Mouse (Mus musculus): ENCODE results near the gene Tceanc2.
"Not testable (repeated sequence)": the region's sequence is repeated elsewhere in the genome, so short reads cannot be mapped to it uniquely, and the experiment has no call there.

The Tceanc2 gene

DNA sequence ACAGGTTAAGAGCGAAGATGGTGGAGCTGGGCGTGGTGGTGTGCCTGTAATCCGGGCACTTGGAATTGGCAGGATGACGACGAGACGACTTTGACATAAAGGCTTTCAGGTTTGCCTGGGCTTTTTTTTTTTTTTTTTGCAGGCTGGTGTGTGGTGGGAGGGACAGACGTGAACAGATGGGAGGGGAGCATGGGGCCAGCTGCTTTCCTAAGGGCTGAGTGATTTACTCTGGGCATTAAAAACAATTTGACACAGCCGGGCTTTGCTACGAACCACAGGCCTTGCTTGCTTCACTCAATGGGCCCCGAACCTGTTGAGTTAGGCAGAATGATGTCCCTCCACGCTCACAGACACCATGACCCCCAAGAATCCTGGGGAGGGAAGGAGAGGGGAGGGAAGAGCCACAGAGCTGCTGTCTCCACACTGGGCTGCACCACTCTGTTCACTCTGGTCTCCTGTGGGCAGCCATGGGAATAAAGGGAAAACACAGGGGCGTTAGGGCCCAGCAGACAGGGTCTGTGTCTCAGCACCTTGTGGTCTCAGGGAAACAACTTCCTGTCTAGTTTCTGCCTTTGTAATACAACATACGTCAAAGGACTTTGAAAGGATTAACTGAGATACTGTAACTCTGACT, 51.9 kb downstream of the Tceanc2 start:
- no peak for DNase-seq (ENCODE audit: inconsistent ontology term)

DNA sequence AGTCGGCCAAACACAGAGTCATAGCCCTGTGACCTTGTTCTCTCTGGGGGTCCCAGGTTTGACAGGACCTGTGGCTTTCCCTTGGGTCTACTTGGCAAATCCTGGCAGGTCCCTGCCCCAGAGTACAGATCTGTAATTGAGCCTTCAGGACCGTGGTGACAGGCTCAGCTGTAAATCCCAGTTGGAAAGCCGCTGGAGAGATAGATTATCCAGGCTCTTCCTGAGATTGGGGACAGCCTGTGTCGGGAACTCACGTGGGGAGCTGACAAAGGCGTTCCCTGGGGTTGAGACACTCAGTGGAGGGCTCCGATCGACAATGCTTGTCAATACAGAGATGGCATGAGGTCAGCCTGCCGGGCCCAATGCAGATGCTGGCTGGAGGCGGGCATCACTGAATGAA, 52.5 kb downstream of the Tceanc2 start:
- no peak for DNase-seq (ENCODE audit: inconsistent ontology term)

DNA sequence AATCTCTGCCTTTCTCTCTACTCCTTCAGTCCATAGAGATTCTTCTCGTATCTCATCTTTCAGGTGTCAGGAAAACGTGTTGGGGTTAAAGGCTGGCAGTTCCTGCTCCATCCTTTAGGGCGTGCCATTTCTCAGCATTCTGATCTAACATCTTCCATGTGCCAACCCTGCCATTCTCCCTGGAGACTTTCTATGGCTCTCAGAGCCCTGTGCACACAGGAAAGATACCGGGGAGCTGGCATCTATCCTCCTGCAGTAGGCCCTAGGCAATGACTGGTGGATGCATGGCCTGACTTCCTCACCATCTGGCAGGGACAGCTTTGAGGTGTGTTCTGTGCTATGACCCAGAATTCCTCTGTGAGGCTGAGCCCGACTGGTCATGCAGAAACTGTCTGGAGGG, 53.8 kb downstream of the Tceanc2 start:
- no peak for DNase-seq (ENCODE audit: inconsistent ontology term)

DNA sequence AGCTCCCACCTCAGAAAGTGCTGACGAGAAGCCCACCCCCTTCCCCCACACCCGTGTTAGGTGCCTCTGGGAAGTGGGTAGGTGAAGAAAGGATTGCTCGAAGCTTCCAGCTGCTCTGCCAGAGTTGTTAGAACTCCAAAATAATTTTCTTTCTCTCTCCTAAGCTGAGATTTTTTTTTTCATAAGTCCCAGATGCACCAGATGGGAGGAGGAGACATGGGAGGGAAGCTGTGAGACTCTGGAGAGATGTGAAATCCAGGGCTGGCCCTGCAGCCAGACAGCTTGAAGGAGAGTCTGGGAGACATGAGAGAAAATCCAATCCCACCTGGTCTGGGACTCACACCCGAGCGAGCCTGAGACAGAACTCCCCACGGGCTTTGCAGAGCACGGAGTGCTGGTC, 54.5 kb downstream of the Tceanc2 start:
- DNase-seq (ENCODE audit: inconsistent ontology term), result no peak

DNA sequence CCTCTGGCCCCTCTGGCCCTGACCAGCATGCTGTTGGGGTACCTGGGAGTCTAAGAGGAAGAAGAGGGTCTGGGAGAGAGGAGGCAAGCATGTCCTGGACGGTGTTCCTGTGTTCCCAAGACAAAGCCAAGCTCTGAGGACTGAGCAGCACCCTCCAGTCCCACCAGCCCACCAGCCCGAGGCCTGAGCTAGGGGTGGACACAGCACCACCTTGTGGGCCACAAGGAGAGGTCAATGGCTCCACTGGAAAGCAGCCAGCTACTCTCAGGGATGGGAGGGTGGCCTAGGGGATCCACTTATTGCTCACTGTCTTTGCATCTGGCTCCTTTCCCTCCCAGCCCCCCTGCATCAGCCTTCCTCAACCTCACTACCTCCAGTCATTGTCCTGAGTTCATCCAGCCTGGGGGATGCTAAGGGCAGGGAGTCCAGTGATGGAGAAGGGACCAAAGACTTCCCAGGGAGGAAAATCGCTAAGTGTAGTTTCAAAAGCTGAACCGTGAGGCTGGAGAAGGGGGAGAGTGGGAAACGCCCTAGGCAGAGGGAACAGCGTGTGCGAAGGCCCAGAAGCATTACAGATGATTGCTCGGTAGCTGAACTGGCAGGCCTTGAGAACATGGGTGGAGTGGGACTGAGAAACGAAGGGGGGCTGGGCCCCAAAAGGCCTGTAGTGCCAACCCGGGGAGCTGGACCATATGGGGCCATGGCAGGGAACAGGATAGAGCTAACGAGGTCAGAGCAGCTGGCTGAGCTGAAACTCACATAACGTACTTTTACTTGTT, 57.6 kb downstream of the Tceanc2 start:
- peak; percentile 32 for DNase-seq (ENCODE audit: inconsistent ontology term)

DNA sequence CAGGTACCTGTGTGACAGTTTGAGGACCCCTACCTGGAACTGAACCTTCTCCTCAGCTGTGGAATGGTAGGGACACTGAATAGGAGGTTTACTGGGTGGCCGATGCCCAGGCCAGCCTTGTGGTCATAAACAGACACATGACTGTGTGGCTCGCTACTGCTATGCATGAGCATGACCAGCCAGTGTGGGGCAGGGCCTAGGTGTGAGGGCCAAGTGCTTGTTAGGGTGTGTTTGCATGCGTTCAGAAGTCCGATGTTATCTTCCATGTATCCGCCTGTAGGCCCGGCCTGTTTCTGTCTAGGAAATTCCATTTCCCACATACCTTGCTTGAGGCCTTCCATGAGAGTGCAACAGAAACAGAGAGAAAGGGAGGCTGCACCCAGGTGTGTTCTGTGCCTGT, 58.2 kb downstream of the Tceanc2 start:
- DNase-seq (ENCODE audit: inconsistent ontology term), result no peak

DNA sequence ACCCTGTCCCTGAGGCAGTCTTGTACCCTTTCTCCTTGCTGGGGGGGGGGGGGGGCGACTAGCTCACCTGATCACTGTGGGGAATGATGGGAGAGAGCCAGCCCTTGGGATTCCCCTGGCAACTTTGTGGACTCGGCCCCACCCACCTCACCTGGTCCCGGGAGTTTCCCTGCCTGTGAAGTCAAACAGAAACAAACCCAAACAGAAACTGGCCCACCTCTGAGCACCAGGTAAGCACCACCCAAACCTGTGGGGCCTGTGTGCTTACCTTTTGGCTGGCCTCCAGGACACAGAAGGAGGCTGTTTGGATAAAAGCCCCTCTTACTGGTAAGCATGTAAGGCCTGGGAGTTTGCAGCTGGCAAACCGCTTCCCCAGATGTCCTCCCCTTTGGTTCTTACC, 59.9 kb downstream of the Tceanc2 start:
- DNase-seq (ENCODE audit: inconsistent ontology term), result no peak

DNA sequence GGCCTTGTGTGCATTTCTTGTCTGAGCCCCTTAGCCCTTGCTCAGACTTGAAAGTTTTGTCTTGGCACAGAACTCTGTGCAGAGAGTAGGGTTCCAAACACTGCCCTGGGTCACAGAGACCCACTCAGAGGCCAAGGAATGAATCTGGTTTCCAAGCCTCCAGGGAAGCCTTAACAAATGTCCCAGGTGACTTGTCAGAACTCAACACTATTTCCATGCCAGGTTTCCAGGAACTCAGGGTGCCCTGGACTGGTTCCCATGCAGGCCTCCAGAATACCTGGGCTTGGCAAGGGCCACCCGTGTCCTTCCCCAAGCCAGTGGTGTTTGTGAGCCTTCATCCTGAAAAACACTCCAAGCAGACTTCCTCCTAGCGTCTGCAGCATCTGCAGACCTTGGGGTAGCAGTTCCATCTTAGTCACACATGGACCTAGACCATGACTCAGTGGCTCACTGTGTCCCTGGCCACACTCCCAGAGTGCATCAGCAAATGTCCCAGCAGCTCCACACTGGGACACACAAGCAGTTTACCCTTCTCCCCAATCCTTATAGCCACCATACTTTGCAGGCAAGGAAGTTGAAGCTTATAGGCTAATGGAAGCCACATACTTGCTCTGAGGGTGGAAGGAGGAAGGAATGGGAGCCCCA, 61.1 kb downstream of the Tceanc2 start:
- no peak for DNase-seq (ENCODE audit: inconsistent ontology term)

DNA sequence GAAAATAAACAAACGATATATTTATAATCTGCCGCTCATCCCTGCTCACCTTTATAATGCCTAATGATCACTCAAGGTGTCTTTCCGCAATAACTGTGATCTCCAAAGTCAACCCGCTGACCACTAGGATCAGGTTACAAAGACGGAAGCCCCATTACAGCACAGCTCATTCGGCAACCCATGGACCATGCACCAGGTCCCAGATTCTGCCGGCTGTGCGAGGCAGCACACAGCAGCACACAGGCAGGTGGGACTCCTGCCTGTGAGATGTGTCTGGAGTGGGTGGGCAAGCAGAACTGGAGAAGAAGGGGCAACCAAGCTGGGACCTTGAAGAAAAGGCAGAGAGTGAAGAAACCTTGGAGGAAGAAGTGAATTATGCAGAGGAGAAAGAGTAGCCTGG, 64.6 kb downstream of the Tceanc2 start:
- no peak for DNase-seq (ENCODE audit: inconsistent ontology term)

DNA sequence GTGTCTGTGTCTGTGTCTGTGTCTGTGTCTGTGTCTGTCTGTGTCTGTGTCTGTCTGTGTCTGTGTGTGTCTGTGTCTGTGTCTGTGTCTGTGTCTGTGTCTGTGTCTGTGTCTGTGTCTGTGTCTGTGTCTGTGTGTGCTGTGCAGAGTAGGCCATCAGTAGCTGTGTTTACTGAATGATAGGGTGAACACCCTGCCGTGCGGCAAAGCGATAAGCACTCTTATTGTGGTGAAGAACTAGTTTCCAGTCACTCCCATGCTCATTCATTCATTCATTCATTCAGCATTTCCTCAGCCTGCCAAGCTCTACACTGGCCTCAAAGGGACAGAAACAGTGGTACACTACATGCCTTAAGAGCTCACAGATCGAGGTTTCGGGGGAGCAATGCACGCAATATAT, 69.7 kb downstream of the Tceanc2 start:
- DNase-seq (ENCODE audit: inconsistent ontology term), result not testable (repeated sequence)

DNA sequence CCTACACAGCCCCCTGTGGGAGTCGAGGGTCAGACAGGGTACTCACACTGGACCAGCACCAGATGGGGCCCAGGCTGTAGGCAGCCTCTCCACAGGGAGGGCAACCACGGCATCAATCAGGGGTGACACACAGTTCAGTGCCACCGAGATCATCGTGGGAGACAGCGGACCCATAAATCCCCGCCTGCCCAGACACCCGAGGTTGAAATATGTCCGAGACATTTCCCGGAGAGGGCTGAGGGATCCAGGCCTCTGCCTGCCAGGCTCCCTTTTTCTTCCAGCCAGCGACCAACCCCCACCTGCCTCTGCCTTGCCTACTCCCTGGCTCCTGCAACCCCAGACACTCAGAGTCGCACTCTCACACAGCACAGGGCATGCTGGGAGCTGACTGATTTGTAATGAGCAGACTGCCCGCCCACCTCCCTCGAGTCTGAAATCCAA, 70.6 kb downstream of the Tceanc2 start:
- DNase-seq (ENCODE audit: inconsistent ontology term), result no peak

DNA sequence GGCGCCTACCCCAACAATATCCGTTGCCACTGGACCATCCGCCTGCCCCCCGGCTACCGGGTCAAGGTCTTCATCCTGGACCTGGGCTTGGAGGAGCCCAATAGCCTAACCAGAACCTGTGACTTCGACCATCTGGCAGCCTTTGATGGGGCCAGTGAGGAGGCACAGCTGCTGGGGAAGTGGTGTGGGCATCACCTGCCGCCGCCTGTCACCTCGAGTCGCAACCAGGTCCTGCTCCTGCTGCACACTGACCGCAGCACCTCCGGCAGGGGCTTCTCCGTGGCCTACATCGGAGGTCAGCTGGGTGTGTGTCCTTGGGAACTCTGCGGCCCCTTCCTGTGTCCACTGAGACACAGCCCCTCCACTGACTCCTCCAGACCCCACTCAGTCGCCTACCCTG, 72.1 kb downstream of the Tceanc2 start:
- DNase-seq (ENCODE audit: inconsistent ontology term), result no peak

DNA sequence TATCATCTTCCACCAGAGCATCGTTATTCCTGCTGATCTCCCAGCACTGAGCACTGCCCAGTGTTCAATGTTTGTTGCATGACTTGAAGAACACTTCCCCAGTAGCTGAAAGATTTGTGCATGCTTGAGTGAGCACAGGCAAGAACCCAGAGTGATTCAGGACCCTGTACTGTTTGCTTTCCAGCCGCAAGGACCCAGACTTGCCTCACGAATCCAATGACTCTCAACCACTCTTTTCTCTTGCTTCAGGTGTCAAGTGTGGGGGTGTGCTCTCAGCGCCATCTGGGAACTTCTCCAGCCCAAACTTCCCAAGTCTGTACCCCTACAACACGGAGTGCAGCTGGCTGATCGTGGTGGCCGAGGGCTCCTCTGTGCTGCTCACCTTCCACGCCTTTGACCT, 76.7 kb downstream of the Tceanc2 start:
- no peak for DNase-seq (ENCODE audit: inconsistent ontology term)

DNA sequence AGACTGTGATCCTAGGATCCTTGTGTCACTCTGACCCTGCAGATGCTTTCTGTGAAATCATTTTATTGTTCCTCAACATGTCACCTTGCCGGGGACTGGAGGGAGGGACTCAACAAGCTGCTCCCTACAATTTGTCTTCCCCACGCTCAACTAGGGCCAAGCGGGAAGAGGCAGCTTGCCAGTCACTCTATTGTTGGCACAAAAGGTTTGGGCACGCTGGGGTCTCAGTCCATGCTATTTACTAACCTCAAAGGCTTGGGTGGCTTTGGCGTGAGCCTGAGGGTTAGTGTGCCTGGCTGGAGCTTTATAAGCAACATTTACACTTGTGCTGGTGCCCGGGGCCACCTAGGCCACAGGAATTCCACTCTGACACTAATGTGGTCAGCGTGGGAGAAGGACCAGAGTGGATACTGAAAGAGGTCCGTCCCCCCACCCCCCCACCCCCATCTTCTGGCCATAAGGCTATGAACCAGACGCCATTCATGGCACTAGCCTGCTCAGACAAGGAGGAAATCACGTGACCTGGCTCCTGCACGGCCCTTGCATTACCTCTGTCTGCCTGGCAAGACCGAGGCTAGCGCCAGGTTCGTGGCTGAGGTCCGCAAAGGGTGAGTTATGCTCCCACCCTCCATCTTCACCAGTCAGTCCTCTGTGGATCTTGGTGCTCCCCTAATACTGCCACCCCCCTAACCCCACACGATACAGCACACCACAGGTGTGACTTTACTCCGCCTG, 80.0 kb downstream of the Tceanc2 start:
- peak; percentile 56 for DNase-seq (ENCODE audit: inconsistent ontology term)

DNA sequence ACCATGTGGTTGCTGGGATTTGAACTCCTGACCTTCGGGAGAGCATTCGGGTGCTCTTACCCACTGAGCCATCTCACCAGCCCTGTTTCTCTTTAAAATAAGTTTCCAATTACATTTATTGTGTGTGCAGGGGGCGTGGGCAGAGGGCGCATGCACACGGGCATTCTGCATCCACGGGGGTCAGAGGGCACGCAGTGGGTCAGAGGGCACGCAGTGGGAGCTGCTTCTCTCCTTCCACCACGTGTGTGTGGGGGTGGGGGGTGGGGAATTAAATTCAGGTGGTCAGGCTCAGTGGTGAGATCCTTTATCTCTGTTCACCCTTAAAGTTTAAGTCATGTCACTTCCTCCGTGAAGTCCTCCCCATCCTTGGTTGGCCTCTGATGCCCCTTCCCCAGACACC, 80.5 kb downstream of the Tceanc2 start:
- DNase-seq (ENCODE audit: inconsistent ontology term), result no peak

DNA sequence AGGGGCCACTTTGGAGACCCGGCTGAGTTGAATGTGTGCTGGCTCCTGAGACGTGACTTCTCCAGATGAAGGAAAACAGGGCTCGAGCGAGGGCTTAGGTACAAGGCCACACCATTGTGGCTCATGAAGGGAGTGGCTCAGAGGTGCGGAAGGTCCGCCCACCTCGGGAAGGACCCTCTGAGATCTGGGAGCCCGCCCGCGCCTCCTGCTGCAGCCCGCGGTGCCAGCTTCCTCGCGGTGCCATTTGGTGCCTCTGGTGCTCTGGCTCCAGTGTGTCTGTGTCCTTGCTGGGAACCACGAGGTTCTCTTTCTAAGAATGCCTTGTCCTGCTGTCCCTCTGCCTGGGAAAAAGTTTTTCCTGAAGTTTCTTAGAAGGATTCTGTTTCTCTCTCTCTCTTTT, 81.0 kb downstream of the Tceanc2 start:
- DNase-seq (ENCODE audit: inconsistent ontology term), result no peak

DNA sequence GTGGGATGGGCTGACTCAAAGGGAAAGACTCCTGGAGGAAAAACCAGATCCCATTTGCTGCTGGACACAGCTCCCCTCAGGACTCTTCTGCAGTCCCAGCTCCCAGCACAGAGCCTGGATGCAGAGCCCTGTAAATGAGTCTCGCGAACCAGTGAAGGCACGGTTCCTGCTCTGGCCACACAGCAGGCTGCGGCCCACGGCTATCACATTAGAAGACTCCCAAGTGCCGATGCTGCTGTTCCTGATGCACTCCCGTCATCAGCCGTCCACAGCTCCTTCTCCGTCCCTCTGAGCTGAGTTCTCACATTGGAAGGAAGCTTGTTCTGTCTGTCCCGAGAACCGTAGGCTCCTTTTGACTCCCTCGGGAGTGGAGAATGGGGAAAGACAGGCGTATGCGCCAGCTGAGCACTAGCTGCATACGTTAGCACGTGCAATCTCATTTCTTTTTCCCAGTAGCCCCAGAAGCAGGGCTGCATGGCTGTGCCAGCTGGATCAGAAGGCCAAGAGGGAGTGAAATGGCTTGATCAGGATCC, 82.0 kb downstream of the Tceanc2 start, which contains the start of gene Cdcp2:
Gene Cdcp2 (plus strand): TSS at position 51 of the 533 bp plus-strand sequence.
- no peak for DNase-seq (ENCODE audit: inconsistent ontology term)

DNA sequence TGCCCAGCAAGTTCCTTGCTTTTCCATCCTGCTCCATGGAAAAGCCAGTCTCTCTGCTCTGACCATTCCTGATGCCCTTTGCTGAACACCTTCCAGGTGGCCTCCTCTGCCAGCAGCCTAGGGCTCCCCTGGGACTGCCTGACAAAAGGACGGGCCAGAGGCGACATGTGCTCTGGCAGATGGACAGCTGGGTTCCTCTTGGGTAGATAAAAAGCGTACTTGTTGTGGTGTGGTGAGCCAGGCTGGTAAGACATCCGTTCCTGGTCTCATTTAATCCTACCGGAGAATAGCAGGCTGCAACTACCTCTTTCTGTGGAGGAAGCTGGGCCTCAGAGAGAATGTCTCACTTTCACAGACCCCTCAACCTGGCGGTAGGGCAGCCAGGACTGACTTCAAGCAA, 82.9 kb downstream of the Tceanc2 start:
- no peak for DNase-seq (ENCODE audit: inconsistent ontology term)

DNA sequence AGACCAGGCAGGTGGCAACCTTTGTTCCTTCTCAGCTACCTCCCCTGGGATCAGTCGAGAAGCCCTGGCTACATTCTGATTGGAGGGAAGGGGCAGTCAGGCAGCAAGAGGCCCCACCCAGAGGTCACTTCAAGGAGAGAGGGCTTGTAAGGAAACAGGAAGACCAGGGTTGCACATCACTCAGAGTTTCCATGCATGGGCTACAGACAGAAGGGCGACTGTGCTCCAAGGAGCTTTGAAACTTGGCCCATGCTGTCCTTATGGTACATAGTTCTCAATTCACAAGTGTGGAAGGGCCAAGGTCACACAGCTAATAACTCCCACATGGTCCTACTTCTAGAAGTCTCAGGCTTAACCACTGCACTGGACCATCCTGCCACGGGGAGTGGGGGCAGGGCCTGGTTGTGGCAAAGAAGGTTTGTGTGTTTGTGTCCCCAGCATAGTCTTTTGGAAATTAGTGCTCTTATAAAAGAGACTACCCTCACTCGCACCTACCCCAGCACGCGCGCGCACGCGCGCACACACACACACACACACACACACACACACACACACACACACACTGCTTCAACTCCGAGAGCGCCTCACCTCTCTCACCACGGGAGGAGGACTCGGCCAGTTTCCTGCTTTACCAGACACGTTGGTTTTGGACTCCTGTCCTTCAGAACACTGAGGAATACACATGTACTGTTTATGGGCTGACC, 84.3 kb downstream of the Tceanc2 start:
- DNase-seq (ENCODE audit: inconsistent ontology term), result no peak

DNA sequence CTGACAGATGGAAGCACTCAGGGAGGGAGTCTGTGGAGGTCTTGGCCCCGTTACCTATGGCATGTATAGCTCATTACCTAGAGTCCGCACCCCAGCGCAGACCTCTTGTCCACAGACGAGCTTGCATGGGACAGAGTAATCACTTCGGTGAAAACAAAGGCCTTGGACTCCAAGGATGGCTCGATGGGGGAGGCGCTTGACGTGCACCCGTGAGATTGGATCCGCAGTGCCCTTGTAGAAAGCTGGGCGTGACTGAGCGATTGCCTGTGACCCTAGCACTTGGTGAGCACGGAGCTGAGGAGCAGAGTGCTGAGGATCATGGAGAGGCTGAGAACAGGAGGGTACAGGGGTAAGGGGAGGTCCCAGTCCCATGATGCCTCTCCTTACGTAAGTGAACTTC, 87.2 kb downstream of the Tceanc2 start:
- DNase-seq (ENCODE audit: inconsistent ontology term), result no peak

DNA sequence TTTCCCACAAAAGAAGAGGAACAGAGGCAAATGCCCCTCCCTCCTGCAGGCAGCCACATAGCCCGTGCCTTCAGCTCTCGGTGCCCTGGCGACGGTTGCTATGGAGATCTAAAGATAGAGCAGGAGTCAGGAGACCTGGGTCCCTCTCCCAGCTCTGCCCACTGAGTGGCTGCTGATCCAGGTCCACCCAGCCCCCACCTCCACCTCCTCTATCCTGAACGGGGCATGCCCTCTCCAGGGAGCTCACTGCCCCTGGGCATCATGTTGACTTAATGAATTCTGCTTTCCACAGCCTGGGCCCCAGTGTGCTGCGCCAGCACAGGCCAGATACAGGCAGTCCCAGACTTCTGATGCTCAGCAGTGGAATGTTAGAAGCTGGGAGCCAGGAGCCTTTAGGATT, 94.1 kb downstream of the Tceanc2 start:
- DNase-seq (ENCODE audit: inconsistent ontology term), result no peak

All from Muller cell, postnatal 12 days (primary cell).